Mouse (Mus musculus): ENCODE measurements around the gene Kif26b. TPM values are rescaled to one million over a fixed set of nuclear protein-coding genes. Genes with fewer than 3 reads are reported as not detected.

Kif26b gene
- polyA plus RNA-seq, 1 experiment from 2014 or later, result 23.7 TPM

DNA sequence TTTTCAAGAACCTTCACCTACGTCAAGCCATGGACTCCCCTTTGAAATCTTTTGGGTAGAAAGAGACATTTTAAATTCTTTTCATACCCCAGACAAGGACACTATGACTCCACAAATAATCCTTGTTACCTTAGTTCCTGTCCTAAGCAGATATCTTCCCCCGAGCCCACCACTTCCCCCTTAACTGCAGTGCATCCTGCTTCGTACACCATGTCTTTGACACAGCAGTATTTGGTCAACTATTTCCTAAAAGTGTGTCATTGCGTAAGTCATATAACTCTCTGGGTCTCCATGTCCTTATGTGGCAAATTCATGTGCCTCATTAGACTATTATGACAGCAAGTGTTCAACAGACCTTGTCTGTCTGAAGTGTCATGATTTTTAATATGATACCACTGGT lies 337.8 kb downstream of the Kif26b start:
- no peak overlapping the region for H3K4me3 ChIP-seq (ENCODE audit: low read depth, low read length)
- H3K9ac ChIP-seq (ENCODE audit: low read length), result no peak overlapping the region
- no peak overlapping the region for H3K4me2 ChIP-seq (ENCODE audit: low read depth, severe bottlenecking)
- peaks cover 36% of the 10 kb centered on the region for H3K4me1 ChIP-seq (ENCODE audit: control insufficient read depth, insufficient read depth, low read length)
- ATAC-seq (ENCODE audit: insufficient number of reproducible peaks, low FRiP score, low TSS enrichment, low read depth) (no peak), DNase-seq (ENCODE audit: low spot score) (no peak)
- 93% methylated on average over 4 of the region's 4 CpGs for WGBS
- no peak overlapping the region for H3K27ac ChIP-seq (replicated peaks; ENCODE audit: low read depth, low read length)
- H3K36me3 ChIP-seq (ENCODE audit: control insufficient read depth, insufficient read depth, low read length), result no peaks in the 10 kb centered on the region; the same call in 1 of the 2 replicates
- H3K27me3 ChIP-seq (ENCODE audit: control insufficient read depth, insufficient read depth, low read length), result no peaks in the 10 kb centered on the region
- no peaks in the 10 kb centered on the region for H3K9me3 ChIP-seq (ENCODE audit: control insufficient read depth, low read length)

- DNase-seq (ENCODE audit: low spot score), result peak; percentile 47
- Histone ChIP-seq H3K36me3 (ENCODE audit: control insufficient read depth, insufficient read depth, low read length) (no peaks in the 10 kb centered on the region; the same call in 1 of the 2 replicates), H3K27ac (replicated peaks; ENCODE audit: low read depth, low read length) (peak overlapping the region; percentile 74), H3K9ac (ENCODE audit: low read length) (no peak overlapping the region), H3K4me2 (ENCODE audit: low read depth, severe bottlenecking) (no peak overlapping the region), H3K4me1 (ENCODE audit: control insufficient read depth, insufficient read depth, low read length) (peaks cover 41% of the 10 kb centered on the region), H3K4me3 (ENCODE audit: low read depth, low read length) (no peak overlapping the region), H3K9me3 (ENCODE audit: control insufficient read depth, low read length) (no peaks in the 10 kb centered on the region), H3K27me3 (ENCODE audit: control insufficient read depth, insufficient read depth, low read length) (no peaks in the 10 kb centered on the region)
- 14% methylated on average over 3 of the region's 3 CpGs for WGBS
- no peak for ATAC-seq (ENCODE audit: insufficient number of reproducible peaks, low FRiP score, low TSS enrichment, low read depth)
Observed at GRCm38 (mm10) chr1:178871055-178871454, 342.1 kb downstream of the Kif26b start.

DNA sequence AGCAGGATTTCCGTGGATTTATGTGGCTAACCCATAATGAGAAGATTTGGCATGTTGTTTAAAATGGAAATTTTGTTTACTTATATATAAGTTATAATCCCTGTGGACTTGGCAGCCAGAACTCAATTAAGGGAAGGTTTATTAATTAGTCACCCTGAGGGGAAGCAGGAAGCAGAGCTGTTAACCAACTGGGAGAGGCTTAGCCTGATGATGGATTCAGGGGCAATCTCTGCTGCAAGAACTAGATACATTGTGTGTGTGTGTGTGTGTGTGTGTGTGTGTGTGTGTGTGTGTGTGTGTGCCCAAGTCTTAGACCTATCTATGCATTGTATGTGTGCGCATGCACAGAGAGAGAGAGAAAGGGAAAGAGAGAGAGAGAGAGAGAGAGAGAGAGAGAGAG lies 348.0 kb downstream of the Kif26b start:
- H3K4me1 ChIP-seq (ENCODE audit: control insufficient read depth, insufficient read depth, low read length), result peaks cover 12% of the 10 kb centered on the region

GRCm38 (mm10) chr1:178878676-178879075 lies 349.8 kb downstream of the Kif26b start:
- ATAC-seq (ENCODE audit: insufficient number of reproducible peaks, low FRiP score, low TSS enrichment, low read depth) (no peak), DNase-seq (ENCODE audit: low spot score) (no peak)
- H3K27ac ChIP-seq (replicated peaks; ENCODE audit: low read depth, low read length), result 0 out of 2 replicates have a peak overlapping the region, but pooled peaks have one; percentile 36
- H3K27me3 ChIP-seq (ENCODE audit: control insufficient read depth, insufficient read depth, low read length), result no peaks in the 10 kb centered on the region
- H3K4me3 ChIP-seq (ENCODE audit: low read depth, low read length), result no peak overlapping the region
- peaks cover 9% of the 10 kb centered on the region for H3K4me1 ChIP-seq (ENCODE audit: control insufficient read depth, insufficient read depth, low read length)
- 50% methylated on average over 1 of the region's 1 CpGs for WGBS
- H3K9me3 ChIP-seq (ENCODE audit: control insufficient read depth, low read length), result no peaks in the 10 kb centered on the region
- no peak overlapping the region for H3K4me2 ChIP-seq (ENCODE audit: low read depth, severe bottlenecking)
- no peak overlapping the region for H3K9ac ChIP-seq (ENCODE audit: low read length)
- H3K36me3 ChIP-seq (ENCODE audit: control insufficient read depth, insufficient read depth, low read length), result peaks cover 9% of the 10 kb centered on the region; the same call in 1 of the 2 replicates

More for the DNA sequence above, 348.0 kb downstream of the Kif26b start:
- H3K36me3 ChIP-seq (ENCODE audit: control insufficient read depth, insufficient read depth, low read length), result peaks cover 9% of the 10 kb centered on the region; the same call in 1 of the 2 replicates
- no peaks in the 10 kb centered on the region for H3K27me3 ChIP-seq (ENCODE audit: control insufficient read depth, insufficient read depth, low read length)
- ATAC-seq (ENCODE audit: insufficient number of reproducible peaks, low FRiP score, low TSS enrichment, low read depth), result no peak
- no peak overlapping the region for H3K4me2 ChIP-seq (ENCODE audit: low read depth, severe bottlenecking)
- H3K9me3 ChIP-seq (ENCODE audit: control insufficient read depth, low read length), result no peaks in the 10 kb centered on the region
- 52% methylated on average over 2 of the region's 2 CpGs for WGBS
- no peak overlapping the region for H3K9ac ChIP-seq (ENCODE audit: low read length)
- no peak for DNase-seq (ENCODE audit: low spot score)
- no peak overlapping the region for H3K4me3 ChIP-seq (ENCODE audit: low read depth, low read length)
- no peak overlapping the region for H3K27ac ChIP-seq (replicated peaks; ENCODE audit: low read depth, low read length)

DNA sequence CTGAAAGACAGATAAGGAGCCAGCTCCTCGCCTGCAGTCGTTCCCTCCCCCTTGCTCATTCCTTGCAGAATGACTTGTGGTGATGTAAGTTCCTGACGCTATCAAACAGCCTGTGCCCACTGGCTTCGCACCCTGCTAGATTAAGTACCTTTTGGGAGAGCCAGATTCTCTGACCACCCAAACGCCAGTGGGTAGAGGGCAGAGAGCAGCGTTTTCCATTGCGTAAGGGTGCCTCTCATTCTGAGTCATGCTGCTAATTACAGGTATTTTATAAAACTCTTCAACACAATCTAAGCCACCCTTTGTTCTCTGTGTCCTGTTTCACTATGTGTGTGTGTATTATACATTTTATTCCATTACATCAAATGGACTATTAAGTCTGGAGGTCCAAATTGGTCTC lies 352.0 kb downstream of the Kif26b start:
- no peak overlapping the region for H3K9ac ChIP-seq (ENCODE audit: low read length)
- H3K9me3 ChIP-seq (ENCODE audit: control insufficient read depth, low read length), result no peaks in the 10 kb centered on the region
- H3K4me2 ChIP-seq (ENCODE audit: low read depth, severe bottlenecking), result no peak overlapping the region
- 89% methylated on average over 7 of the region's 7 CpGs for WGBS
- H3K27ac ChIP-seq (replicated peaks; ENCODE audit: low read depth, low read length), result no peak overlapping the region
- ATAC-seq (ENCODE audit: insufficient number of reproducible peaks, low FRiP score, low TSS enrichment, low read depth), result no peak
- H3K4me3 ChIP-seq (ENCODE audit: low read depth, low read length), result no peak overlapping the region
- DNase-seq (ENCODE audit: low spot score), result no peak
- no peaks in the 10 kb centered on the region for H3K27me3 ChIP-seq (ENCODE audit: control insufficient read depth, insufficient read depth, low read length)
- H3K4me1 ChIP-seq (ENCODE audit: control insufficient read depth, insufficient read depth, low read length), result peaks cover 9% of the 10 kb centered on the region
- peaks cover 9% of the 10 kb centered on the region; the same call in 1 of the 2 replicates for H3K36me3 ChIP-seq (ENCODE audit: control insufficient read depth, insufficient read depth, low read length)

DNA sequence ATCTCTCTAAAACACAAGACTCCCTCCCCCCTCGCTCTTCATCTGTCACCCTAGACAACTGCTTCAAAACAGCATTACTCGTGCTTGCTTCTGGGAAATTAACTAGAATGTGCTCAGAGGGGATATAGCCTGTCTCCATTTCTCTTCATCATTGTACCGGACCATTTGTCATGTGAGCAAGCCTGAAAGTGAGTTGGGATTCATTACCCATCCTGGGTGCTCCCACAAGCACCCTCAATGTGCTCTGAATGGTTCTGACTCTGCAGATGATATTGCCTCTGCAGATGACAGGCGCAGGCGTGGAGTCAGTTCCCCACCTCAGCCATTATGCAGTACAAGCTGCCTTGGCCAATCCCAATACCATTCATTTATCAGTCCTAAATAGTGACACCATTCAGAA lies 357.7 kb downstream of the Kif26b start:
- Histone ChIP-seq H3K4me3 (ENCODE audit: low read depth, low read length) (no peak overlapping the region), H3K36me3 (ENCODE audit: control insufficient read depth, insufficient read depth, low read length) (no peaks in the 10 kb centered on the region; the same call in 1 of the 2 replicates), H3K27ac (replicated peaks; ENCODE audit: low read depth, low read length) (no peak overlapping the region), H3K9ac (ENCODE audit: low read length) (no peak overlapping the region), H3K27me3 (ENCODE audit: control insufficient read depth, insufficient read depth, low read length) (no peaks in the 10 kb centered on the region), H3K9me3 (ENCODE audit: control insufficient read depth, low read length) (no peaks in the 10 kb centered on the region), H3K4me2 (ENCODE audit: low read depth, severe bottlenecking) (no peak overlapping the region), H3K4me1 (ENCODE audit: control insufficient read depth, insufficient read depth, low read length) (no peaks in the 10 kb centered on the region)
- no peak for ATAC-seq (ENCODE audit: insufficient number of reproducible peaks, low FRiP score, low TSS enrichment, low read depth)
- no peak for DNase-seq (ENCODE audit: low spot score)
- WGBS, result 77% methylated on average over 5 of the region's 5 CpGs

DNA sequence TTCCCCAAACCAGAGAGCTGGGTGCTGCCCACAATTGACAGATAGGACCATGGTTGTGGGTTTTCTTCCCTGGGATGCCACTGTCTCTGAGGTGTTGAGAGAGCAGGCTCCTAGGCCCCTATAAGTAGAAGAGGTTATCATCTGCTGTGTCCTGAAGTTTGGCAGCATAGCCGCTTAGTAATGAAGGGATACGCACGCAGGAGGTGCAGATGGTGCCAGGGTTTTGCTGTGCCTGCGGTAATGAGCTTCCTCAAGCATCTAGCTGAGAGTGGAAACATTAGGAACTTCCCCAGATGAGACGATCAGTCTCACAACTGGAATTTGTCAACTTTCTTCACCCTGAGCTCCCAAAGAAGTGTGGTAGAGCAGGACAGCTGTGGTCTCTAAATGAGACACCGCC lies 363.5 kb downstream of the Kif26b start:
- Histone ChIP-seq H3K36me3 (ENCODE audit: control insufficient read depth, insufficient read depth, low read length) (no peaks in the 10 kb centered on the region; the same call in 1 of the 2 replicates), H3K27me3 (ENCODE audit: control insufficient read depth, insufficient read depth, low read length) (no peaks in the 10 kb centered on the region), H3K4me1 (ENCODE audit: control insufficient read depth, insufficient read depth, low read length) (peaks cover 8% of the 10 kb centered on the region), H3K9ac (ENCODE audit: low read length) (no peak overlapping the region), H3K9me3 (ENCODE audit: control insufficient read depth, low read length) (no peaks in the 10 kb centered on the region), H3K4me3 (ENCODE audit: low read depth, low read length) (no peak overlapping the region), H3K4me2 (ENCODE audit: low read depth, severe bottlenecking) (no peak overlapping the region), H3K27ac (replicated peaks; ENCODE audit: low read depth, low read length) (no peak overlapping the region)
- WGBS, result 94% methylated on average over 6 of the region's 6 CpGs
- no peak for ATAC-seq (ENCODE audit: insufficient number of reproducible peaks, low FRiP score, low TSS enrichment, low read depth)
- DNase-seq (ENCODE audit: low spot score), result no peak

- ATAC-seq (ENCODE audit: insufficient number of reproducible peaks, low FRiP score, low TSS enrichment, low read depth) (no peak), DNase-seq (ENCODE audit: low spot score) (no peak)
- no peaks in the 10 kb centered on the region for H3K9me3 ChIP-seq (ENCODE audit: control insufficient read depth, low read length)
- H3K9ac ChIP-seq (ENCODE audit: low read length), result no peak overlapping the region
- no peaks in the 10 kb centered on the region; the same call in 1 of the 2 replicates for H3K36me3 ChIP-seq (ENCODE audit: control insufficient read depth, insufficient read depth, low read length)
- no peak overlapping the region for H3K4me2 ChIP-seq (ENCODE audit: low read depth, severe bottlenecking)
- 90% methylated on average over 11 of the region's 11 CpGs for WGBS
- H3K27me3 ChIP-seq (ENCODE audit: control insufficient read depth, insufficient read depth, low read length), result no peaks in the 10 kb centered on the region
- peaks cover 8% of the 10 kb centered on the region for H3K4me1 ChIP-seq (ENCODE audit: control insufficient read depth, insufficient read depth, low read length)
- no peak overlapping the region for H3K4me3 ChIP-seq (ENCODE audit: low read depth, low read length)
- H3K27ac ChIP-seq (replicated peaks; ENCODE audit: low read depth, low read length), result no peak overlapping the region
Observed at GRCm38 (mm10) chr1:178893229-178894080, 364.5 kb downstream of the Kif26b start.

All from limb, embryonic 11.5 days (tissue).